Mouse (Mus musculus) C2C12 (cell line): ENCODE results near the gene F2rl2.

Experiments
- CTCF ChIP-seq: IDR thresholded peaks from one replicate; pipeline ENCODE4 v1.5.1; 2011; ENCODE audit not compliant: control insufficient read depth, insufficient read depth, insufficient read length
- MYOD1 ChIP-seq: IDR thresholded peaks from one replicate; pipeline ENCODE4 v1.6.1; 2011; ENCODE audit warnings: low read depth; ENCODE audit not compliant: control insufficient read depth, insufficient read length

GRCm38 (mm10) chr13:95697874-95698273, 1.2 kb downstream of the F2rl2 start:
- TF ChIP-seq CTCF (no peak), MYOD1 (no peak)
